Mouse (Mus musculus): Measurements from ENCODE around the gene Ptn.

DNA sequence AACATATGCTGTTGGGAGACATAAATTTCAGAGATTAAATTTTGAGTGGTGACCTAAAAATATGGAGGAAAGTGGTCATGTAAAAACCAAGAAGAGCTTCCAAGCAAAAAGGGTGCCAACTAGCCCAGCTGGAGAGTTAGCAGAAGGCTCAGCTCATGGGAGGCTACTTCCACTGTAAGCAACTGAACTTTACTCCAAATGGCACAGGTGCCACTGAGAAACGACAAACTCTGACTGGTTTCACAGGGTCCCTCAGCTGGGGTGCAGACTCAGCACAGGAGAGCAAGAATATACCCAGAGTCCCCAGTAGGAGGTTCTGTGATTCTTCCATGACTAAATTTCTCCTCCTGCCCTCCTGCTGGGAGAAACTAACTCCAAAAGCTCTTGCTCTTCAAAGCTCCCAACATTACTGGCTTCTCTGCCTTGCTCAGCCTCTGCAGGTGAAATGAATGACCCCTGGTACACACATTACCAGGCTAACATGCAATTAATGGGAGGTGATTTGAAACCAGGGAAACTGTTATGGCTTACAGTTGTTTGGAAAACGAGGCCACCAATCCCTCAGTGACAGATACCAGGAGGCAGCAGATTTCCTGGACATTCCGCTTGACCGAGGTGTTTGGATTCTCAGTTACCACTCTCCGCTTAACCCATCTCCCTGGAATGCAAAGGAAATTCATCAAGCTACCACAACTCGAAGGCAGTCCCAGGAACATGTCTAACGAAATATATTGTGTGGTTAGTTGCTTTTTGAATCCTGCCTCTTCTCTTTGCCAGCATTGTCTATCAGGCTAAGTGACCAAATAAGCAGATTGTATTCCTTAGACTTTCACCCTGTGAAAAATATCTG, 2.9 kb upstream of the Ptn start:
- TF ChIP-seq CTCF (IDR thresholded peaks at IDR 0.05) (peak; percentile 13; the same call in 1 of the 2 replicates), EP300 (IDR thresholded peaks at IDR 0.05) (no peak)

Data from lung, postnatal 0 days (tissue).